Mouse (Mus musculus): ENCODE data around the gene Gnb1l. TPM values are rescaled to one million over a fixed set of nuclear protein-coding genes. Genes with fewer than 3 reads are reported as not detected.

The Gnb1l gene
- polyA plus RNA-seq, 1 experiment, result 13.7 TPM

GRCm38 (mm10) chr16:18458661-18459060, 39.9 kb upstream of the Gnb1l start:
- Histone ChIP-seq H3K27ac (ENCODE audit: insufficient read depth, low read length) (no peak overlapping the region), H3K36me3 (ENCODE audit: control insufficient read depth, insufficient read depth, low read length, poor library complexity, severe bottlenecking) (no peaks in the 10 kb centered on the region), H3K4me3 (ENCODE audit: low read depth, low read length) (no peak overlapping the region), H3K9ac (ENCODE audit: low read depth, poor library complexity, severe bottlenecking) (no peak overlapping the region), H3K9me3 (replicated peaks; ENCODE audit: control insufficient read depth, insufficient read depth, low read length, poor library complexity, severe bottlenecking) (no peaks in the 10 kb centered on the region), H3K27me3 (ENCODE audit: control insufficient read depth, insufficient read depth, low read length, poor library complexity, severe bottlenecking) (no peaks in the 10 kb centered on the region), H3K4me1 (ENCODE audit: control insufficient read depth, insufficient read depth, low read length) (peaks cover 13% of the 10 kb centered on the region)
- TF ChIP-seq EP300 (IDR thresholded peaks at IDR 0.05; ENCODE audit: insufficient read depth, low read depth, low read length) (no peak), POLR2A (IDR thresholded peaks at IDR 0.05; ENCODE audit: insufficient read depth, low read length) (no peak)

GRCm38 (mm10) chr16:18459335-18459954, 39.1 kb upstream of the Gnb1l start:
- Histone ChIP-seq H3K4me3 (ENCODE audit: low read depth, low read length) (peak overlapping the region; percentile 24), H3K9me3 (replicated peaks; ENCODE audit: control insufficient read depth, insufficient read depth, low read length, poor library complexity, severe bottlenecking) (no peaks in the 10 kb centered on the region), H3K4me1 (ENCODE audit: control insufficient read depth, insufficient read depth, low read length) (peaks cover 13% of the 10 kb centered on the region), H3K27ac (ENCODE audit: insufficient read depth, low read length) (peak overlapping the region; percentile 42; the same call in 1 of the 2 replicates), H3K36me3 (ENCODE audit: control insufficient read depth, insufficient read depth, low read length, poor library complexity, severe bottlenecking) (no peaks in the 10 kb centered on the region), H3K9ac (ENCODE audit: low read depth, poor library complexity, severe bottlenecking) (no peak overlapping the region), H3K27me3 (ENCODE audit: control insufficient read depth, insufficient read depth, low read length, poor library complexity, severe bottlenecking) (no peaks in the 10 kb centered on the region)
- TF ChIP-seq POLR2A (IDR thresholded peaks at IDR 0.05; ENCODE audit: insufficient read depth, low read length) (no peak), EP300 (IDR thresholded peaks at IDR 0.05; ENCODE audit: insufficient read depth, low read depth, low read length) (no peak), CTCF (IDR thresholded peaks at IDR 0.05; ENCODE audit: low read depth, low read length) (no peak)

- Histone ChIP-seq H3K27me3 (ENCODE audit: control insufficient read depth, insufficient read depth, low read length, poor library complexity, severe bottlenecking) (no peaks in the 10 kb centered on the region), H3K36me3 (ENCODE audit: control insufficient read depth, insufficient read depth, low read length, poor library complexity, severe bottlenecking) (no peaks in the 10 kb centered on the region), H3K9ac (ENCODE audit: low read depth, poor library complexity, severe bottlenecking) (no peak overlapping the region), H3K4me1 (ENCODE audit: control insufficient read depth, insufficient read depth, low read length) (peaks cover 13% of the 10 kb centered on the region), H3K9me3 (replicated peaks; ENCODE audit: control insufficient read depth, insufficient read depth, low read length, poor library complexity, severe bottlenecking) (no peaks in the 10 kb centered on the region), H3K4me3 (ENCODE audit: low read depth, low read length) (peak overlapping the region; percentile 24), H3K27ac (ENCODE audit: insufficient read depth, low read length) (peak overlapping the region; percentile 42; the same call in 1 of the 2 replicates)
- TF ChIP-seq POLR2A (IDR thresholded peaks at IDR 0.05; ENCODE audit: insufficient read depth, low read length) (no peak), EP300 (IDR thresholded peaks at IDR 0.05; ENCODE audit: insufficient read depth, low read depth, low read length) (peak; percentile 85), CTCF (IDR thresholded peaks at IDR 0.05; ENCODE audit: low read depth, low read length) (no peak)
Observed at GRCm38 (mm10) chr16:18459955-18460370, 38.5 kb upstream of the Gnb1l start.

GRCm38 (mm10) chr16:18460826-18461225, 37.7 kb upstream of the Gnb1l start:
- H3K4me3 ChIP-seq (ENCODE audit: low read depth, low read length), result no peak overlapping the region
- H3K36me3 ChIP-seq (ENCODE audit: control insufficient read depth, insufficient read depth, low read length, poor library complexity, severe bottlenecking), result no peaks in the 10 kb centered on the region
- H3K9me3 ChIP-seq (replicated peaks; ENCODE audit: control insufficient read depth, insufficient read depth, low read length, poor library complexity, severe bottlenecking), result no peaks in the 10 kb centered on the region
- H3K4me1 ChIP-seq (ENCODE audit: control insufficient read depth, insufficient read depth, low read length), result peaks cover 13% of the 10 kb centered on the region
- no peak overlapping the region for H3K9ac ChIP-seq (ENCODE audit: low read depth, poor library complexity, severe bottlenecking)
- H3K27me3 ChIP-seq (ENCODE audit: control insufficient read depth, insufficient read depth, low read length, poor library complexity, severe bottlenecking), result no peaks in the 10 kb centered on the region
- no peak overlapping the region for H3K27ac ChIP-seq (ENCODE audit: insufficient read depth, low read length)
- TF ChIP-seq POLR2A (IDR thresholded peaks at IDR 0.05; ENCODE audit: insufficient read depth, low read length) (no peak), CTCF (IDR thresholded peaks at IDR 0.05; ENCODE audit: low read depth, low read length) (no peak), EP300 (IDR thresholded peaks at IDR 0.05; ENCODE audit: insufficient read depth, low read depth, low read length) (no peak)

- H3K27ac ChIP-seq (ENCODE audit: insufficient read depth, low read length), result no peak overlapping the region
- H3K4me3 ChIP-seq (ENCODE audit: low read depth, low read length), result no peak overlapping the region
- H3K27me3 ChIP-seq (ENCODE audit: control insufficient read depth, insufficient read depth, low read length, poor library complexity, severe bottlenecking), result no peaks in the 10 kb centered on the region
- no peaks in the 10 kb centered on the region for H3K36me3 ChIP-seq (ENCODE audit: control insufficient read depth, insufficient read depth, low read length, poor library complexity, severe bottlenecking)
- peaks cover 13% of the 10 kb centered on the region for H3K4me1 ChIP-seq (ENCODE audit: control insufficient read depth, insufficient read depth, low read length)
- no peak for TF ChIP-seq CTCF (IDR thresholded peaks at IDR 0.05; ENCODE audit: low read depth, low read length)
- TF ChIP-seq EP300 (IDR thresholded peaks at IDR 0.05; ENCODE audit: insufficient read depth, low read depth, low read length), result 0 out of 2 replicates have a peak, but pooled peaks have one; percentile 9
- TF ChIP-seq POLR2A (IDR thresholded peaks at IDR 0.05; ENCODE audit: insufficient read depth, low read length), result no peak
- H3K9me3 ChIP-seq (replicated peaks; ENCODE audit: control insufficient read depth, insufficient read depth, low read length, poor library complexity, severe bottlenecking), result no peaks in the 10 kb centered on the region
- no peak overlapping the region for H3K9ac ChIP-seq (ENCODE audit: low read depth, poor library complexity, severe bottlenecking)
Observed at GRCm38 (mm10) chr16:18462031-18462430, 36.5 kb upstream of the Gnb1l start.

GRCm38 (mm10) chr16:18462598-18462997, 35.9 kb upstream of the Gnb1l start:
- Histone ChIP-seq H3K27ac (ENCODE audit: insufficient read depth, low read length) (no peak overlapping the region), H3K36me3 (ENCODE audit: control insufficient read depth, insufficient read depth, low read length, poor library complexity, severe bottlenecking) (no peaks in the 10 kb centered on the region), H3K9ac (ENCODE audit: low read depth, poor library complexity, severe bottlenecking) (no peak overlapping the region), H3K27me3 (ENCODE audit: control insufficient read depth, insufficient read depth, low read length, poor library complexity, severe bottlenecking) (no peaks in the 10 kb centered on the region), H3K4me1 (ENCODE audit: control insufficient read depth, insufficient read depth, low read length) (peaks cover 13% of the 10 kb centered on the region), H3K9me3 (replicated peaks; ENCODE audit: control insufficient read depth, insufficient read depth, low read length, poor library complexity, severe bottlenecking) (no peaks in the 10 kb centered on the region), H3K4me3 (ENCODE audit: low read depth, low read length) (no peak overlapping the region)
- TF ChIP-seq CTCF (IDR thresholded peaks at IDR 0.05; ENCODE audit: low read depth, low read length) (no peak), POLR2A (IDR thresholded peaks at IDR 0.05; ENCODE audit: insufficient read depth, low read length) (no peak), EP300 (IDR thresholded peaks at IDR 0.05; ENCODE audit: insufficient read depth, low read depth, low read length) (no peak)

Data from ES-Bruce4 (cell line).